Mouse (Mus musculus): Measurements from ENCODE around the gene Slc9a5.

- no peak for TF ChIP-seq CTCF (IDR thresholded peaks at IDR 0.05; ENCODE audit: control insufficient read depth, insufficient read depth, insufficient replicate concordance, low read depth, low read length)
- no peak for TF ChIP-seq POLR2A (IDR thresholded peaks at IDR 0.05; ENCODE audit: control insufficient read depth, low read depth, low read length)
These were observed 35.7 kb upstream of the Slc9a5 start for GRCm38 (mm10) chr8:105312891-105313481.
